Mouse (Mus musculus): Measurements from ENCODE around the gene Olfr494. TPM values are rescaled to one million over a fixed set of nuclear protein-coding genes. Genes with fewer than 3 reads are reported as not detected.

Gene Olfr494
- not detected in 2 replicates for polyA plus RNA-seq (2015; fragmentation: Nextera tagmentation; extraction: Ambion mirVana)

DNA sequence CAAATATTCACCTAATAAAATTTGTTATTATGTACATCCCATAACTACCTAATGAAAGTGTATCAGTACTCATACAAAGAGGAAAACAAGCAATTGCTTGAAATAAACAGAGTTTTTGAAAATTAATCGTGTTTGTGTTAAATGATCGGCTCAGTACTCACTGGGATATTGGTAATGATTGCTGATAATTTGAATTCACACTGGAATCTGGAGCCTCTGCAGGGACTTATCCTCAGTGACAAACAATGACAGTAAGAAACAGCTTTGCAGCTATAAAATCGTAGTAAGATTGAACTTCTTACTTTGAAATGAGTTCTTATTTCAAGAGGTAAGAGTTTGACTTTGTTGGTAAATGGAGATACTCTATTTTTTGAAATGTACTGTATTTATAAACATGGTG is at the start of gene Olfr494:
TSS of gene Olfr494 (plus strand) at position 301 of the 400 bp plus-strand sequence.
- WGBS, result 85% methylated on average over 3 of the region's 3 CpGs
- Histone ChIP-seq H3K4me3 (no peak within 1 kb of the TSS), H3K27me3 (no peaks in the 10 kb centered on the region), H3K9ac (replicated peaks) (no peak within 1 kb of the TSS), H3K27ac (replicated peaks) (no peak within 1 kb of the TSS), H3K36me3 (no peaks in the 10 kb centered on the region), H3K4me1 (no peaks in the 10 kb centered on the region), H3K4me2 (replicated peaks) (no peak within 1 kb of the TSS), H3K9me3 (no peaks in the 10 kb centered on the region)
- ATAC-seq (replicated peaks), result no peak

DNA sequence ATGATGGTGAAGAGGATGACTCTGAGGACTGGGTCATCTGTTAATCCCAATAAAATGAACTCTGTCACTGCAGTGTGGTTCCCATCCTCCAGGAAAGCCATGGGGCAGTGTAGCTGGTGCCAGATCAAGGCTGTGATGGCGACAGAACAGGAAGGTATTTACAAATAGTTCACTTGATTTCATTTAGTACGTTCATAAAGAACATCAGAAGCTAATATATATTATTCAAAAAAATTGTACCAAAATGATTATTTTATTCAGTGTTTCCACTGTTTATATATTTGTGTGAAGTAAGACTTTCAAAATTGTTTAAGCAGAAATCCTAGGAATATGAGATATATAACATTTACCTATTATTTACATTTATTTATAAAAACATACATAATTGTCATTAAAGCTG is 41.6 kb upstream of the Olfr494 start, which contains the start of gene Olfr492:
TSS of gene Olfr492 (minus strand) at position 101 of the 400 bp plus-strand sequence.
- Histone ChIP-seq H3K9ac (replicated peaks) (no peak within 1 kb of the TSS), H3K27me3 (no peaks in the 10 kb centered on the region), H3K27ac (replicated peaks) (no peak within 1 kb of the TSS), H3K4me3 (no peak within 1 kb of the TSS), H3K4me2 (replicated peaks) (no peak within 1 kb of the TSS), H3K4me1 (no peaks in the 10 kb centered on the region), H3K36me3 (no peaks in the 10 kb centered on the region), H3K9me3 (no peaks in the 10 kb centered on the region)
- 89% methylated on average over 2 of the region's 2 CpGs for WGBS
- no peak for ATAC-seq (replicated peaks)

DNA sequence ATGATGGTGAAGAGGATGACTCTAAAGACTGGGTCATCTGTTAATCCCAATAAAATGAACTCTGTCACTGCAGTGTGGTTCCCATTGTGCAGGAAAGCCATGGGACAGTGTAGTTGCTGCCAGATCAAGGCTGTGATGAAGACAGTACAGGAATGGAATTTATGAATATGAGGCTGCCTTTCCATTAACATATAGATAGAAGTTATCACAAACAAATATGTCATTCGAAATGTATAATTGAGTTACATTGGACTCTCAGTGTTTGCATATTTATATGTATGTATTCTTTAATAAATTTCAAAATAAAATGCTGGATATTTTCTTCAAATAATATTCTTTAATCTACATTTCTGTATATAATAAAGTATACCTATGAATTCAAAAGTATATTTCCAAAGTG is 18.3 kb upstream of the Olfr494 start, which contains the start of gene Olfr493:
TSS of gene Olfr493 (minus strand) at position 101 of the 400 bp plus-strand sequence.
- Histone ChIP-seq H3K27me3 (no peaks in the 10 kb centered on the region), H3K27ac (replicated peaks) (no peak within 1 kb of the TSS), H3K4me2 (replicated peaks) (no peak within 1 kb of the TSS), H3K9ac (replicated peaks) (no peak within 1 kb of the TSS), H3K36me3 (no peaks in the 10 kb centered on the region), H3K4me3 (no peak within 1 kb of the TSS), H3K4me1 (no peaks in the 10 kb centered on the region), H3K9me3 (no peaks in the 10 kb centered on the region)
- no peak for ATAC-seq (replicated peaks)
- WGBS, result 77% methylated on average over 1 of the region's 1 CpGs

GRCm38 (mm10) chr7:108392867-108393266 is 27.7 kb downstream of the Olfr494 start, which contains the start of gene Olfr495:
Gene Olfr495 (plus strand): TSS chr7:108393167.
- WGBS, result 72% methylated on average over 1 of the region's 1 CpGs
- no peak for ATAC-seq (replicated peaks)
- no peaks in the 10 kb centered on the region for H3K9me3 ChIP-seq
- H3K4me3 ChIP-seq, result no peak within 1 kb of the TSS
- H3K27me3 ChIP-seq, result no peaks in the 10 kb centered on the region
- H3K4me1 ChIP-seq, result no peaks in the 10 kb centered on the region
- no peak within 1 kb of the TSS for H3K9ac ChIP-seq (replicated peaks)
- H3K4me2 ChIP-seq (replicated peaks), result no peak within 1 kb of the TSS
- no peaks in the 10 kb centered on the region for H3K36me3 ChIP-seq
- H3K27ac ChIP-seq (replicated peaks), result no peak within 1 kb of the TSS

Other genes starting within 250 kb of the Olfr494 start
- not detected in 2 replicates for gene Olfr484, start 237.9 kb upstream of the Olfr494 start, polyA plus RNA-seq (2015; fragmentation: Nextera tagmentation; extraction: Ambion mirVana)
- not detected in 2 replicates for gene Olfr485, start 205.5 kb upstream of the Olfr494 start, polyA plus RNA-seq (2015; fragmentation: Nextera tagmentation; extraction: Ambion mirVana)
- not detected in 2 replicates for gene Olfr486, start 192.6 kb upstream of the Olfr494 start, polyA plus RNA-seq (2015; fragmentation: Nextera tagmentation; extraction: Ambion mirVana)
- gene Olfr487, start 150.7 kb upstream of the Olfr494 start, polyA plus RNA-seq (2015; fragmentation: Nextera tagmentation; extraction: Ambion mirVana), result not detected in 2 replicates
- not detected in 2 replicates for gene Olfr488, start 107.0 kb upstream of the Olfr494 start, polyA plus RNA-seq (2015; fragmentation: Nextera tagmentation; extraction: Ambion mirVana)
- gene Olfr490, start 76.4 kb upstream of the Olfr494 start, polyA plus RNA-seq (2015; fragmentation: Nextera tagmentation; extraction: Ambion mirVana), result not detected in 2 replicates
- gene Olfr491, start 51.9 kb upstream of the Olfr494 start, polyA plus RNA-seq (2015; fragmentation: Nextera tagmentation; extraction: Ambion mirVana), result not detected in 2 replicates
- not detected in 2 replicates for gene Olfr492, start 41.7 kb upstream of the Olfr494 start, polyA plus RNA-seq (2015; fragmentation: Nextera tagmentation; extraction: Ambion mirVana)
- not detected in 2 replicates for gene Olfr493, start 18.4 kb upstream of the Olfr494 start, polyA plus RNA-seq (2015; fragmentation: Nextera tagmentation; extraction: Ambion mirVana)
- gene Olfr495, start 27.8 kb downstream of the Olfr494 start, polyA plus RNA-seq (2015; fragmentation: Nextera tagmentation; extraction: Ambion mirVana), result not detected in 2 replicates
- gene Olfr497, start 55.1 kb downstream of the Olfr494 start, polyA plus RNA-seq (2015; fragmentation: Nextera tagmentation; extraction: Ambion mirVana), result not detected in 2 replicates
- not detected in 2 replicates for gene Olfr498, start 100.0 kb downstream of the Olfr494 start, polyA plus RNA-seq (2015; fragmentation: Nextera tagmentation; extraction: Ambion mirVana)
- gene Olfr502, start 159.7 kb downstream of the Olfr494 start, polyA plus RNA-seq (2015; fragmentation: Nextera tagmentation; extraction: Ambion mirVana), result not detected in 2 replicates
- not detected in 2 replicates for gene Olfr503, start 179.2 kb downstream of the Olfr494 start, polyA plus RNA-seq (2015; fragmentation: Nextera tagmentation; extraction: Ambion mirVana)
- gene Olfr504, start 200.5 kb downstream of the Olfr494 start, polyA plus RNA-seq (2015; fragmentation: Nextera tagmentation; extraction: Ambion mirVana), result not detected in 2 replicates
- gene Olfr506, start 245.5 kb downstream of the Olfr494 start, polyA plus RNA-seq (2015; fragmentation: Nextera tagmentation; extraction: Ambion mirVana), result not detected in 2 replicates